Mouse (Mus musculus): ENCODE measurements around the gene 9330161L09Rik.
"Not testable (repeated sequence)": the region's sequence is repeated elsewhere in the genome, so short reads cannot be mapped to it uniquely, and the experiment has no call there.

9330161L09Rik gene

GRCm38 (mm10) chr12:103407720-103408119 is at the start of gene 9330161L09Rik:
9330161L09Rik (minus strand) TSS chr12:103407820.
- no peak for DNase-seq (ENCODE audit: low spot score)

- no peak for DNase-seq (ENCODE audit: low spot score)
Observed at GRCm38 (mm10) chr12:103457140-103457539, 49.5 kb upstream of the 9330161L09Rik start, which contains the start of gene Ifi27l2b. Ifi27l2b (minus strand) TSS chr12:103457223.

- DNase-seq (ENCODE audit: low spot score) = not testable (repeated sequence)
Observed at GRCm38 (mm10) chr12:103456727-103457126, 49.1 kb upstream of the 9330161L09Rik start.

- DNase-seq (ENCODE audit: low spot score) = no peak
Observed at GRCm38 (mm10) chr12:103453361-103453760, 45.7 kb upstream of the 9330161L09Rik start.

GRCm38 (mm10) chr12:103445060-103445459 is 37.4 kb upstream of the 9330161L09Rik start:
- no peak for DNase-seq (ENCODE audit: low spot score)

GRCm38 (mm10) chr12:103444261-103444660 is 36.6 kb upstream of the 9330161L09Rik start:
- not testable (repeated sequence) for DNase-seq (ENCODE audit: low spot score)

GRCm38 (mm10) chr12:103443524-103443923 is 35.9 kb upstream of the 9330161L09Rik start, which contains the start of gene Ifi27l2a:
Ifi27l2a (minus strand) TSS chr12:103443680.
- DNase-seq (ENCODE audit: low spot score) = no peak

- DNase-seq (ENCODE audit: low spot score) = no peak
Observed at GRCm38 (mm10) chr12:103437601-103438000, 30.0 kb upstream of the 9330161L09Rik start.

- DNase-seq (ENCODE audit: low spot score) = no peak
Observed at GRCm38 (mm10) chr12:103434861-103435260, 27.2 kb upstream of the 9330161L09Rik start.

- DNase-seq (ENCODE audit: low spot score) = peak; percentile 78
Observed at GRCm38 (mm10) chr12:103433986-103434731, 26.5 kb upstream of the 9330161L09Rik start, which contains the start of gene Ifi27. Ifi27 (plus strand) TSS chr12:103434211.

GRCm38 (mm10) chr12:103433430-103433829 is 25.8 kb upstream of the 9330161L09Rik start:
- DNase-seq (ENCODE audit: low spot score) = no peak

- DNase-seq (ENCODE audit: low spot score) = no peak
Observed at GRCm38 (mm10) chr12:103426710-103427109, 19.1 kb upstream of the 9330161L09Rik start.

- peak; percentile 97 for DNase-seq (ENCODE audit: low spot score)
Observed at GRCm38 (mm10) chr12:103425729-103426470, 18.3 kb upstream of the 9330161L09Rik start, which contains the start of gene Ddx24. Ddx24 (minus strand) TSS chr12:103425830.

- no peak for DNase-seq (ENCODE audit: low spot score)
Observed at GRCm38 (mm10) chr12:103425016-103425728, 17.6 kb upstream of the 9330161L09Rik start.

GRCm38 (mm10) chr12:103408144-103408543 is 524 bp upstream of the 9330161L09Rik start:
- no peak for DNase-seq (ENCODE audit: low spot score)

GRCm38 (mm10) chr12:103404131-103404530 is 3.5 kb downstream of the 9330161L09Rik start:
- no peak for DNase-seq (ENCODE audit: low spot score)

- no peak for DNase-seq (ENCODE audit: low spot score)
Observed at GRCm38 (mm10) chr12:103396751-103397150, 10.9 kb downstream of the 9330161L09Rik start.

GRCm38 (mm10) chr12:103395486-103396275 is 11.9 kb downstream of the 9330161L09Rik start:
- no peak for DNase-seq (ENCODE audit: low spot score)

GRCm38 (mm10) chr12:103393528-103393927 is 14.1 kb downstream of the 9330161L09Rik start:
- no peak for DNase-seq (ENCODE audit: low spot score)

GRCm38 (mm10) chr12:103391098-103391497 is 16.5 kb downstream of the 9330161L09Rik start:
- DNase-seq (ENCODE audit: low spot score) = no peak

- no peak for DNase-seq (ENCODE audit: low spot score)
Observed at GRCm38 (mm10) chr12:103389982-103390381, 17.6 kb downstream of the 9330161L09Rik start.
